Mouse (Mus musculus) embryonic facial prominence, embryonic 14.5 days (tissue): ENCODE measurements around the gene Cflar. TPM values are rescaled to one million over a fixed set of nuclear protein-coding genes. Genes with fewer than 3 reads are reported as not detected.
A peak's percentile ranks its signal among the peaks of the same experiment; 100 is the strongest.
"Not testable (repeated sequence)": the region's sequence is repeated elsewhere in the genome, so short reads cannot be mapped to it uniquely, and the experiment has no call there.

Source experiments
- ATAC-seq: fragments of 200-750 bp; cut with Nextera tagmentation; 2 replicates; pipeline ENCODE4 v1.8.0; 2017; ENCODE audit warnings: low read depth, moderate number of reproducible peaks, moderate TSS enrichment
- DNase-seq: peaks from one replicate; pipeline ENCODE4 v3.0.0-alpha.2; 2015; ENCODE audit warnings: low spot score
- H3K27ac ChIP-seq: fragments of 300-500 bp; sonication (generic); replicated peaks from 2 replicates; pipeline ENCODE4 v1.5.1; 2014; ENCODE audit warnings: low read depth, mild to moderate bottlenecking, low read length, moderate library complexity
- H3K27me3 ChIP-seq: fragments of 300-500 bp; sonication (generic); replicated peaks from 2 replicates; pipeline ENCODE4 v1.6.1; 2014; ENCODE audit warnings: low read length; ENCODE audit not compliant: control insufficient read depth, insufficient read depth
- H3K36me3 ChIP-seq: fragments of 300-500 bp; sonication (generic); 2 replicates; pipeline ENCODE4 v1.6.1; 2014; ENCODE audit warnings: low read length, mixed read lengths; ENCODE audit not compliant: control insufficient read depth, insufficient read depth
- H3K4me1 ChIP-seq: fragments of 300-500 bp; sonication (generic); 2 replicates; pipeline ENCODE4 v1.6.1; 2014; ENCODE audit warnings: antibody characterized with exemption, low read length; ENCODE audit not compliant: control insufficient read depth, insufficient read depth
- H3K4me2 ChIP-seq: fragments of 300-500 bp; sonication (generic); 2 replicates; pipeline ENCODE4 v1.6.1; 2014; ENCODE audit warnings: low read depth, mild to moderate bottlenecking, low read length, moderate library complexity, mixed read lengths
- H3K4me3 ChIP-seq: fragments of 300-500 bp; sonication (generic); 2 replicates; pipeline ENCODE4 v1.5.1; 2014; ENCODE audit warnings: low read depth, mild to moderate bottlenecking, low read length
- H3K9ac ChIP-seq: fragments of 300-500 bp; sonication (generic); 2 replicates; pipeline ENCODE4 v1.6.1; 2014; ENCODE audit warnings: low read depth, mild to moderate bottlenecking, low read length, moderate library complexity, mixed read lengths
- H3K9me3 ChIP-seq: fragments of 300-500 bp; sonication (generic); 2 replicates; pipeline ENCODE4 v1.6.1; 2016; ENCODE audit warnings: low read length; ENCODE audit not compliant: control insufficient read depth
- WGBS: fragments of 180-500 bp; shearing (Covaris S2); extraction: QIAGEN DNeasy Blood & Tissue Kit; methylation state at CpG from one replicate; pipeline ENCODE4 v1.1.7; 2014; 5-methylcytosine and 5-hydroxymethylcytosine counted together
- polyA plus RNA-seq: library from polyadenylated mRNA; unstranded; fragments of >200 nt; fragmentation: Nextera tagmentation; extraction: Ambion mirVana; gene quantifications from 2 replicates; pipeline ENCODE4 v1.2.1, GENCODE M21; 2014

The Cflar gene
- polyA plus RNA-seq, 1 experiment from 2014 or later: 32.4 TPM

GRCm38 (mm10) chr1:58689426-58689825 is 21.9 kb upstream of the Cflar start:
- Histone ChIP-seq H3K4me2 (no peak overlapping the region), H3K27me3 (no peaks in the 10 kb centered on the region), H3K4me3 (no peak overlapping the region), H3K9ac (no peak overlapping the region), H3K27ac (no peak overlapping the region), H3K9me3 (no peaks in the 10 kb centered on the region), H3K36me3 (no peaks in the 10 kb centered on the region), H3K4me1 (no peaks in the 10 kb centered on the region)
- ATAC-seq (no peak), DNase-seq (no peak)
- 81% methylated on average over 1 of the region's 1 CpGs for WGBS

DNA sequence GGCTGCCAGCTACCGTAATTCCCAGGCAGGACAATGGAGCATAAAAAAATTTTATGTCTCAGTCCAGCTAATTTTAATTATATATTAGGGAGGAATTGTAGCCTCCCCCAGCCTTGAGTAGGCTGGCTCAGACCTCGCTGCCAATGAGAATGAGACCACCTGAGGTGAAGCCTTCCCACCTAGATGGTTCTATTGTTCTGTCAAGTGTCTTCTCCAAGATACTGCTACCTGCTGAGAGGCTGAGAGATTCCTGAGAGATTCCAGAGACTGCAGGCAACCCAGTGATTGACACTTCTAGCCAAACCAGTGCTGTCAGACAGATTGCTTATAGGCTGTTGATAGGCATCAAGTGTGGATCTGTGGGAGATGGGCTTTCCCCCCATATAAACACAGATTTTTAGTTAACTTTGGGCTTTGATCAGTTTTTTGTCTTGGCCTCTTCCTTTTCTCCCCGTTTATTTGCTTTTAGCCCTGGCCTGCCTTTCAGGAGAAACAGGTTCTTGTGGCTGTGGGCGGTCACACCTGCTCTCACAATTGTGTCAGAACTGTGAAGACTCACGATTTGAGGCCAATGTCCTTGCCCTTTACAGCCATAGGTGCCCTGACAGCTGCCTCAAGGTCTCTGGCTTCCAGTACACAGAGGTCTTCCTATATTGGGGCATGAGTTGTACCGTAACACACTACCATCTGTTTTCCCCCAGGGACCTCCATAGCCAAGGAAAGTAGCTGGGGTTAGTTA is 21.1 kb upstream of the Cflar start:
- H3K4me2 ChIP-seq: no peak overlapping the region
- no peak overlapping the region; the same call in 1 of the 2 replicates for H3K27ac ChIP-seq
- no peaks in the 10 kb centered on the region for H3K4me1 ChIP-seq
- H3K9ac ChIP-seq: no peak overlapping the region
- H3K9me3 ChIP-seq: no peaks in the 10 kb centered on the region
- no peaks in the 10 kb centered on the region for H3K36me3 ChIP-seq
- H3K4me3 ChIP-seq: no peak overlapping the region
- WGBS: 49% methylated on average over 6 of the region's 6 CpGs
- DNase-seq (peak; percentile 2), ATAC-seq (no peak)
- no peaks in the 10 kb centered on the region for H3K27me3 ChIP-seq

DNA sequence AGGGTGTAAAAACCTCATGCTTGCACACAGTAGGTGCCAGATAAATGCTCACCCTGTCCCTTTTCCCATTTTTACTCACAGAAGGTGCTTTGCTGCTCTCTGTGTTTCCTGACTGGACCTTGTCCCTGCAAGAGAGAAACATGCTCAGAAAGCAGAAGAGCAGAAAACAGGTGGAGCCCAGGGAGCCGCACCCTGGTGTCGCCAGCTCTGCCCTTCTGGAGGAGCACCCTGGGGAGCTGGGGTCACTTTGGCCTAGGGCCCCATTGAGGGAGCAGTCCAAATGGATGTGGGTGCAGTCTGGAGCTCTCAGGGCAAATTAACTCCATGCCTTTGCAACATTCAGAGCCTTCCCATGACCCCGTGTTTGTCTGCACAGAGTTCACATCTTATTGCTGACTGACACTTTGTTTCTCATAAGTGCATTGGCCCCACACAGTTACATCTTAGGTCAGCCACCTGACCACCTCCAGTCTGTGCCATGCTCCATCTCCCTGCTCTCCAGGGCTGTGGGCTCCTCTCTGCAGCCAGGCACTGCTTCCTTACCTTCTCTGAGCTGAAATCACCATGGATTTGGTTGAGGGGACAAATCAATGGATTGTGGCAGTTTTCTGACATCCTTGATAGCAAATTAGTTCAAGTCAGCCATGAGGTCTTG is 20.3 kb upstream of the Cflar start:
- not testable (repeated sequence) for H3K27ac ChIP-seq, H3K4me2 ChIP-seq, H3K4me3 ChIP-seq, H3K9me3 ChIP-seq, H3K4me1 ChIP-seq, H3K27me3 ChIP-seq, DNase-seq, H3K9ac ChIP-seq, ATAC-seq, H3K36me3 ChIP-seq
- 86% methylated on average over 2 of the region's 3 CpGs for WGBS

DNA sequence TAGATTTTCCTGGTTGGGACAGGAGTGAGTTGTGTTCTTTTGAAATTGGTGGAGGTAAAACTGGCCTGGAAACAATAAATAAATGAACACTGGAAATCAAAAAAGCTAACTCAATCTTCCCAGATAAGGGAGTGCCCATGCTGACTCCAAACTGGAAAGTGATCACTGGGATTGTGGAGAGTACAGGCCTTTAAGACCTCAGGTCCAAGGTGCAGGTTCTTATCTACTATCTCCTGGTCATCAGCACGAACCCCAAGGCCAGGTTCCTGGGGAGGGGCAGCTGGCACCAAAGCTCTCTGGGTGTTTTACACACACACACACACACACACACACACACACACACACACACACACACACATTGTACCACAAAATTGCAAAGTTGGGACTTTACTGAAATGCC is 19.6 kb upstream of the Cflar start:
- not testable (repeated sequence) for ATAC-seq, H3K9me3 ChIP-seq, H3K27ac ChIP-seq, H3K27me3 ChIP-seq, H3K4me2 ChIP-seq, DNase-seq, H3K4me3 ChIP-seq, H3K9ac ChIP-seq, H3K4me1 ChIP-seq, H3K36me3 ChIP-seq
- WGBS: 73% methylated on average over 1 of the region's 1 CpGs

- WGBS: 78% methylated on average over 1 of the region's 1 CpGs
- H3K36me3 ChIP-seq: no peaks in the 10 kb centered on the region
- no peak overlapping the region for H3K4me3 ChIP-seq
- no peak overlapping the region for H3K4me2 ChIP-seq
- no peaks in the 10 kb centered on the region for H3K9me3 ChIP-seq
- DNase-seq: no peak
- no peak for ATAC-seq
- no peaks in the 10 kb centered on the region for H3K27me3 ChIP-seq
- no peak overlapping the region for H3K9ac ChIP-seq
- no peak overlapping the region for H3K27ac ChIP-seq
- H3K4me1 ChIP-seq: no peaks in the 10 kb centered on the region
These were observed 17.6 kb upstream of the Cflar start for GRCm38 (mm10) chr1:58693696-58694095.

- H3K9ac ChIP-seq, H3K27ac ChIP-seq, ATAC-seq, H3K4me1 ChIP-seq, H3K9me3 ChIP-seq, H3K27me3 ChIP-seq, DNase-seq, H3K36me3 ChIP-seq, H3K4me2 ChIP-seq, H3K4me3 ChIP-seq: not testable (repeated sequence)
- 89% methylated on average over 4 of the region's 4 CpGs for WGBS
These were observed 15.5 kb upstream of the Cflar start, which contains the start of gene Als2cr12 for GRCm38 (mm10) chr1:58695810-58696209. Gene Als2cr12, minus strand, starts transcription at chr1:58695989.

- WGBS: 48% methylated on average over 1 of the region's 1 CpGs
- H3K27ac ChIP-seq, H3K36me3 ChIP-seq, H3K9ac ChIP-seq, H3K27me3 ChIP-seq, H3K9me3 ChIP-seq, H3K4me3 ChIP-seq, ATAC-seq, H3K4me1 ChIP-seq, H3K4me2 ChIP-seq: not testable (repeated sequence)
- peak; percentile 17 for DNase-seq
These were observed 13.7 kb upstream of the Cflar start for GRCm38 (mm10) chr1:58697607-58698006.

DNA sequence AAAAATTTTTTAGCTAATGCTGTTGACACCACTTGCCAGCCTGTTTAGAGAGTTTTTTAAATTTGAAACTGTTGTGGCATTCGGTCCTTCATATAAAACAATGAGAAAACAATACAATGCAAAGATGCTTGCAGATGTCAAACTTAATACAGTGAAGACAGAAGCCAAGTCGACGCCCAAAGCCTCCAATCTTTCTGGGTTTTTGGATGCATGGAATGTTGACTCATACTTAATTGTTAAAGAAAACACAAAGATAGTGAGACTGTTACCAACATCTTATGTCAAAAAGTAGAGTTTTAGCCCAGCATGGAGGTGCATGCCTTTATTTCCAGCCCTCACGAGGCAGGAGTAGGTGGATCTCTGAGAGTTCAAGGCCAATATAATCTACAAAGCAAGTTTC is 12.5 kb upstream of the Cflar start:
- Histone ChIP-seq H3K27me3 (no peaks in the 10 kb centered on the region), H3K4me3 (no peak overlapping the region), H3K27ac (no peak overlapping the region), H3K9ac (no peak overlapping the region), H3K4me1 (no peaks in the 10 kb centered on the region), H3K9me3 (no peaks in the 10 kb centered on the region), H3K36me3 (no peaks in the 10 kb centered on the region), H3K4me2 (no peak overlapping the region)
- no peak for DNase-seq
- WGBS: 87% methylated on average over 4 of the region's 4 CpGs
- no peak for ATAC-seq

DNA sequence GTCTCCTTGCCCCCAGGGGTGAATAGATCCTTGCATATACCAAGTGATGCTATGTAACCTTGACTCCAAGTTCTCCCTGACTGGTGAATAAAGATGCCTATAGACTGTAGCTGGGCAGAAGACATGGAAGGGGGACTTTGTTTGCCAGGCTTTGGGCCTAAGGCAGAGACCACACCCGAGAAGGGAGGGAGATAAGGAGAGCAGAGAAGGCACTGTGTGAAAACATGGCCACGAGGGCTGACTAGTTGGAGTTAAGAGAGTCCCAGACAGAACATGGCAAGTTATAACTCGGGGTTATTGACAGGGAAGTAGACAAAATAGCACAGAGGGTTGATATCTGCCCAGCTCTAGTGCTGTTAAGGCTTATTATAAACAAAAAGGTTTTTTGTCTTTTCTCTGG is 11.3 kb upstream of the Cflar start:
- H3K4me2 ChIP-seq: no peak overlapping the region
- no peak for DNase-seq
- H3K4me1 ChIP-seq: no peaks in the 10 kb centered on the region
- H3K4me3 ChIP-seq: no peak overlapping the region
- 62% methylated on average over 3 of the region's 3 CpGs for WGBS
- no peaks in the 10 kb centered on the region for H3K27me3 ChIP-seq
- H3K9me3 ChIP-seq: 0 out of 2 replicates have a peak, but pooled peaks cover 3% of the 10 kb centered on the region
- ATAC-seq: no peak
- no peak overlapping the region for H3K27ac ChIP-seq
- no peak overlapping the region for H3K9ac ChIP-seq
- no peaks in the 10 kb centered on the region for H3K36me3 ChIP-seq
